Mouse (Mus musculus) limb, embryonic 14.5 days (tissue): ENCODE results near the gene Clip2. TPM values are rescaled to one million over a fixed set of nuclear protein-coding genes. Genes with fewer than 3 reads are reported as not detected.
"Not testable (repeated sequence)": the region's sequence is repeated elsewhere in the genome, so short reads cannot be mapped to it uniquely, and the experiment has no call there.

Source experiments
- ATAC-seq: fragments of 200-750 bp; cut with Nextera tagmentation; 2 replicates; pipeline ENCODE4 v1.8.0; 2017; ENCODE audit warnings: low read depth, moderate number of reproducible peaks, moderate TSS enrichment; ENCODE audit not compliant: low FRiP score
- DNase-seq: peaks from one replicate; pipeline ENCODE4 v3.0.0-alpha.2; 2015; ENCODE audit warnings: low spot score
- H3K27ac ChIP-seq: fragments of 300-500 bp; sonication (generic); replicated peaks from 2 replicates; pipeline ENCODE4 v1.5.1; 2014; ENCODE audit warnings: low read depth, mild to moderate bottlenecking, low read length, moderate library complexity, mixed read lengths
- H3K27me3 ChIP-seq: fragments of 300-500 bp; sonication (generic); 2 replicates; pipeline ENCODE4 v1.6.1; 2014; ENCODE audit warnings: low read length, mixed read lengths; ENCODE audit not compliant: control insufficient read depth, insufficient read depth
- H3K36me3 ChIP-seq: fragments of 300-500 bp; sonication (generic); 2 replicates; pipeline ENCODE4 v1.6.1; 2014; ENCODE audit warnings: mild to moderate bottlenecking, low read length, moderate library complexity, mixed read lengths; ENCODE audit not compliant: control insufficient read depth, insufficient read depth
- H3K4me1 ChIP-seq: fragments of 300-500 bp; sonication (generic); 2 replicates; pipeline ENCODE4 v1.6.1; 2014; ENCODE audit warnings: antibody characterized with exemption, low read length, mixed read lengths; ENCODE audit not compliant: control insufficient read depth, insufficient read depth
- H3K4me2 ChIP-seq: fragments of 300-500 bp; sonication (generic); replicated peaks from 2 replicates; pipeline ENCODE4 v1.6.1; 2014; ENCODE audit warnings: low read depth, mild to moderate bottlenecking, low read length, moderate library complexity; ENCODE audit not compliant: severe bottlenecking
- H3K4me3 ChIP-seq: fragments of 300-500 bp; sonication (generic); replicated peaks from 2 replicates; pipeline ENCODE4 v1.5.1; 2014; ENCODE audit warnings: low read length
- H3K9ac ChIP-seq: fragments of 300-500 bp; sonication (generic); 2 replicates; pipeline ENCODE4 v1.6.1; 2014; ENCODE audit warnings: mild to moderate bottlenecking, low read depth, low read length, moderate library complexity; ENCODE audit not compliant: severe bottlenecking
- H3K9me3 ChIP-seq: fragments of 300-500 bp; sonication (generic); 2 replicates; pipeline ENCODE4 v1.6.1; 2016; ENCODE audit warnings: low read length; ENCODE audit not compliant: control insufficient read depth
- POLR2A ChIP-seq: fragments of 200-500 bp; IDR thresholded peaks from 2 replicates; pipeline ENCODE4 v1.8.0; 2012; ENCODE audit warnings: inconsistent platforms, mild to moderate bottlenecking, moderate library complexity, borderline replicate concordance; ENCODE audit not compliant: insufficient read depth, insufficient read length; ENCODE audit errors: extremely low read depth
- WGBS: fragments of 180-500 bp; shearing (Covaris S2); extraction: QIAGEN DNeasy Blood & Tissue Kit; methylation state at CpG from one replicate; pipeline ENCODE4 v1.1.7; 2014; 5-methylcytosine and 5-hydroxymethylcytosine counted together
- polyA plus RNA-seq, 2 experiments: library from polyadenylated mRNA; depleted of rRNA in 1 of 2; stranded (reverse) in 1 of 2; unstranded in 1 of 2; fragments of >200 nt; fragmentation: Nextera tagmentation in 1 of 2; extraction: Ambion mirVana in 1 of 2; gene quantifications; 2 replicates each; pipeline versions ENCODE4 v1.2.1 to v1.2.3; 2012 to 2014

The Clip2 gene
- polyA plus RNA-seq, 2 experiments: 4.7 to 25.5 TPM

GRCm38 (mm10) chr5:134483291-134483690, 68.9 kb downstream of the Clip2 start:
- Histone ChIP-seq H3K4me1 (no peaks in the 10 kb centered on the region), H3K27ac (no peak overlapping the region), H3K9me3 (no peaks in the 10 kb centered on the region), H3K27me3 (no peaks in the 10 kb centered on the region), H3K36me3 (no peaks in the 10 kb centered on the region), H3K4me3 (no peak overlapping the region), H3K9ac (no peak overlapping the region), H3K4me2 (no peak overlapping the region)
- no peak for DNase-seq
- TF ChIP-seq POLR2A: no peak
- ATAC-seq: no peak
- WGBS: 69% methylated on average over 1 of the region's 1 CpGs

GRCm38 (mm10) chr5:134482331-134482730, 69.9 kb downstream of the Clip2 start:
- Histone ChIP-seq H3K36me3 (no peaks in the 10 kb centered on the region), H3K27me3 (no peaks in the 10 kb centered on the region), H3K4me3 (no peak overlapping the region), H3K4me2 (no peak overlapping the region), H3K27ac (no peak overlapping the region), H3K9me3 (no peaks in the 10 kb centered on the region), H3K4me1 (no peaks in the 10 kb centered on the region), H3K9ac (no peak overlapping the region)
- ATAC-seq (no peak), DNase-seq (no peak)
- no peak for TF ChIP-seq POLR2A
- 63% methylated on average over 11 of the region's 11 CpGs for WGBS

GRCm38 (mm10) chr5:134478886-134479285, 73.3 kb downstream of the Clip2 start:
- not testable (repeated sequence) for H3K4me3 ChIP-seq, H3K27me3 ChIP-seq, DNase-seq, H3K27ac ChIP-seq, H3K4me2 ChIP-seq, ATAC-seq, H3K9me3 ChIP-seq, H3K9ac ChIP-seq, H3K36me3 ChIP-seq, H3K4me1 ChIP-seq

- H3K4me1 ChIP-seq, H3K27me3 ChIP-seq, H3K9me3 ChIP-seq, H3K9ac ChIP-seq, ATAC-seq, H3K27ac ChIP-seq, DNase-seq, H3K4me2 ChIP-seq, H3K4me3 ChIP-seq, H3K36me3 ChIP-seq: not testable (repeated sequence)
- WGBS: 88% methylated on average over 7 of the region's 7 CpGs
Measured at GRCm38 (mm10) chr5:134475686-134476085, 76.5 kb downstream of the Clip2 start.

GRCm38 (mm10) chr5:134475006-134475605, 77.1 kb downstream of the Clip2 start:
- WGBS: 90% methylated on average over 6 of the region's 6 CpGs
- H3K4me1 ChIP-seq: no peaks in the 10 kb centered on the region
- ATAC-seq: no peak
- H3K36me3 ChIP-seq: no peaks in the 10 kb centered on the region
- no peak overlapping the region for H3K4me3 ChIP-seq
- H3K9ac ChIP-seq: no peak overlapping the region
- H3K27ac ChIP-seq: no peak overlapping the region
- no peak overlapping the region for H3K4me2 ChIP-seq
- no peaks in the 10 kb centered on the region for H3K27me3 ChIP-seq
- no peak for DNase-seq
- H3K9me3 ChIP-seq: no peaks in the 10 kb centered on the region
- no peak for TF ChIP-seq POLR2A

- H3K4me1 ChIP-seq: no peaks in the 10 kb centered on the region
- no peaks in the 10 kb centered on the region for H3K27me3 ChIP-seq
- ATAC-seq: no peak
- no peak for TF ChIP-seq POLR2A
- H3K4me3 ChIP-seq: no peak overlapping the region
- 88% methylated on average over 2 of the region's 2 CpGs for WGBS
- H3K36me3 ChIP-seq: no peaks in the 10 kb centered on the region
- H3K9ac ChIP-seq: no peak overlapping the region
- DNase-seq: no peak
- H3K9me3 ChIP-seq: no peaks in the 10 kb centered on the region
- no peak overlapping the region for H3K27ac ChIP-seq
- no peak overlapping the region for H3K4me2 ChIP-seq
Measured at GRCm38 (mm10) chr5:134473902-134474301, 78.3 kb downstream of the Clip2 start.
